Mouse (Mus musculus): ENCODE measurements around the gene Dlk1. TPM values are rescaled to one million over a fixed set of nuclear protein-coding genes. Genes with fewer than 3 reads are reported as not detected.

Dlk1 gene
- polyA plus RNA-seq, 1 experiment: not detected

DNA sequence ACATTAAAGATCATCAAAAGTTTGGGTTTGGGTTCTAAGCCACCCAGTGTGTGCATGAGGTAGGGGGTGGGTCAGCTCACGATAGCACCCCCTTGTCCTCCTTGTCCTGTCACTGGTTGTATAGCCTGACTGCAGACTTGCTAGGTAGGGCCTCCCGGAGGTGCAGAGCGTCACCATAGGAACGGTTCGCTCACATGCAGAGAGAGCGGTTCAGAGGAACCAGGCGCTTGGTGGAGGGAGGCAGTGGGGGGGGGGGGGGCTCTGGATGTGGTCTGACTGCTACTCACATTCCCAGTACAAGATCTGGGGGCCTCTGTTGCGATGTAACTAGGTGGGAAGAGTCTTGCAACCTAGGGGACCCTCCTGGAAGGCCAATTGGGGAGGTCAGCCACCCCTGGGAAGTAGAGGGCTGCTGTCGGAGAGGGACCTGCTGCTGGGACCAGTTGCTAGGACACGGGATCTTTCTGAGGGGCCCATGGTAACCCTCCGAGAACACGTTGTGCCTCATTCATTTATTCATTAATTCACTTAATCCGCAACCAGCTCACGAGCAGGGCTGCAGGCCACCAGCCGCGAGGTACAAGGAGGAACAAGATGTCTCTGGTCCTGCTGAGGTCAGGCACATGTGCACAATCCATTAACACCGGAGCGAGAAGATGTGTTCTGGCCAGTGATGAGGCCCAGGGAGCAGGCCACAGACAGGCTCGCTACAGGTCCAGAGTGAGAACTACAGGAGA, 7.0 kb upstream of the Dlk1 start:
- Histone ChIP-seq H3K4me3 (ENCODE audit: insufficient read depth, poor library complexity, severe bottlenecking) (no peak overlapping the region), H3K79me3 (ENCODE audit: low read depth) (no peaks in the 10 kb centered on the region), H3K27me3 (ENCODE audit: control insufficient read depth, insufficient read depth, insufficient read length) (peaks cover 3% of the 10 kb centered on the region), H3K79me2 (ENCODE audit: control insufficient read depth, insufficient read depth) (no peaks in the 10 kb centered on the region), H3K36me3 (ENCODE audit: control insufficient read depth, insufficient read depth) (no peaks in the 10 kb centered on the region), H3ac (ENCODE audit: control insufficient read depth, insufficient read length, low read depth) (no peak overlapping the region)
- TF ChIP-seq MAX (IDR thresholded peaks at IDR 0.05): no peak

DNA sequence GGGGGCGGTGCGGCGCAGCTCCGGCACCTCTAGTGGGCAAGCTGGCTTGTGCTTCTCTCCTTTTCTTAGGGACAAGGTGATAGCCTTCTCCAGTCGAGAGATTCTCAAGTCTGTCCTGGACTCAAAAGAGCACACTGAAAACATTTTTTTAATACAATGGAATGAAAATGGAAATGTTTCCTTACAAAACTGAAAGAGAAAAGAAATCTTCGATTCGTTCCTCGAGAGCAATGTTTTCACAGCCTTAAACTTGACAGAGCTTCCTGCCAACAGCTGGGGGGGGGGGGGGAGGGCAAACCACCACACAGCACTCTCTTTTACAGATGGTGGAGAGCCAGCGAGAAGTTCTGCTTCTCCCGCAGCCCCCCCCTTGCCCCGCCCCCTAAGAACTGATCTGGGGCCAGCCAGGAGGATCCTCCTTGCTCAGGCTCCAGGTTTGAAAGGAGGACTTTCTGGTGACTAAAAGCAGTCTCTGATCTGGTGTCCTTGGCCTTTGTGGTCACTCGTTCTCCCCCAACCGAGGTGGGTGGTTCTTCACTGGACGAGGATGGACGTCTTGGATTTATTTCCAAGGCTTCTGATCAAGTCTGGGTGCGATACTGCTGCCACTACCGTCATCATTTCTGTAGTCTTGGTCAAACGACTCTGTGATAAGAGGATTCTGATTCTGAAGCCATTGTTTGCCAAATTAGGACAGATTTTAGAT, 6.2 kb upstream of the Dlk1 start:
- H3K36me3 ChIP-seq (ENCODE audit: control insufficient read depth, insufficient read depth): no peaks in the 10 kb centered on the region
- no peaks in the 10 kb centered on the region for H3K79me3 ChIP-seq (ENCODE audit: low read depth)
- TF ChIP-seq MAX (IDR thresholded peaks at IDR 0.05): no peak
- TF ChIP-seq USF1 (IDR thresholded peaks at IDR 0.05; ENCODE audit: low read depth): no peak
- no peak for TF ChIP-seq FOSL1 (IDR thresholded peaks at IDR 0.05; ENCODE audit: insufficient read depth, low read length, poor library complexity, severe bottlenecking)
- no peak for TF ChIP-seq CTCF (IDR thresholded peaks at IDR 0.05; ENCODE audit: control insufficient read depth, insufficient read depth, insufficient read length)
- H3ac ChIP-seq (ENCODE audit: control insufficient read depth, insufficient read length, low read depth): no peak overlapping the region
- H3K4me3 ChIP-seq (ENCODE audit: insufficient read depth, poor library complexity, severe bottlenecking): no peak overlapping the region
- H3K27me3 ChIP-seq (ENCODE audit: control insufficient read depth, insufficient read depth, insufficient read length): peaks cover 3% of the 10 kb centered on the region
- H3K79me2 ChIP-seq (ENCODE audit: control insufficient read depth, insufficient read depth): no peaks in the 10 kb centered on the region

DNA sequence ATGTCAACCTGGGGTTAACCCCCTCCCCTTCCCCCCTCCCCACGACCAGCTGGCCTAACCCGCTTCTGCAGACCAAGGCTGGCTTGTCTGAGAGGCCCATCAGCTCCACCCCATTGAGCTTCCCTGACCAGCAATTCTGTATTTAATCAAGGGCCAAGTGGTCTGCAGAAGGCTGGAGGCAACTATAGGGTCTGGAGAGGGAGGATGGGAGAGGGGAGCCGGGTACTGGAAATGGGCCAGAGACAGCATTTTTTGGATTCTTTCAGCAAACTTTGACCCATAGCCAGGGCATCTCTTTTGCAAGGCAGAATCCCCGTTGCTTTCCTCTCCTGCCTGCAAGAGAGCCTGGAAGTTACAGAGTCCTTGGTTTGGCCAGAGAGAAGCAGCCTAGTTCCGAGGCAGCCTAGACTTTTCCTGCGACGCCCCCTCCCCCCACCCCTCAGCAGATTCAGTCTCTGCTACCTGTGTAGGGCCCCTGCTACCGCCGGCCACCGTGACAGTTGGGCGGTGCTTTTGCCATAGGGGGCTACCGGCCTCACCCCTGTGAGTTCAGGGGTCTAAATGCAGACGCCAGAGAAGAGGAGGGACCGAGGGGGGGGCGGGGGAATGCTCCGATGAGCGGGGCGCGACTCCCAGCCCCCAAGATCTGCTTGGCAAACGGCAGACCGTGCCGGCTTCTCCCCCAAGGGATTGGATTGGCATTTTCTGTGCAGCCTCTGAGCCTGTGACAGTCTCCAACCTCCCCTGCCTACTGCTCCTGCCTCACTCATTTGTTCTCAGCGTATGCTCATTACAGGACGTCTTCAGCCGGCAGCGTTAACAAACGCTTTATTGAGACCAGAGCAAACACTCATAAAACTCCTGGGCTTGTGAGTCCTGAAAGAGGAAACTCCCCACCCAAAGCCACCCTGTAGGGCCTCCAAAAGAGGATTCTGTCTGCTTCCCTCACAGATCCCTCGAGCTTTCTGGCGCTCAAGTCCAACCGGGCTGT, 2.9 kb upstream of the Dlk1 start:
- H3K4me3 ChIP-seq (ENCODE audit: insufficient read depth, poor library complexity, severe bottlenecking): no peak overlapping the region
- TF ChIP-seq USF1 (IDR thresholded peaks at IDR 0.05; ENCODE audit: low read depth) (no peak), CEBPB (IDR thresholded peaks at IDR 0.05; ENCODE audit: low read depth) (no peak), MAX (IDR thresholded peaks at IDR 0.05) (no peak), MYOG (IDR thresholded peaks at IDR 0.05; ENCODE audit: control insufficient read depth, extremely low read depth, insufficient read length) (no peak), FOSL1 (IDR thresholded peaks at IDR 0.05; ENCODE audit: insufficient read depth, low read length, poor library complexity, severe bottlenecking) (no peak), CTCF (IDR thresholded peaks at IDR 0.05; ENCODE audit: control insufficient read depth, insufficient read depth, insufficient read length) (no peak), MYOD1 (IDR thresholded peaks at IDR 0.05; ENCODE audit: control insufficient read depth, insufficient read length, low read depth) (no peak)

DNA sequence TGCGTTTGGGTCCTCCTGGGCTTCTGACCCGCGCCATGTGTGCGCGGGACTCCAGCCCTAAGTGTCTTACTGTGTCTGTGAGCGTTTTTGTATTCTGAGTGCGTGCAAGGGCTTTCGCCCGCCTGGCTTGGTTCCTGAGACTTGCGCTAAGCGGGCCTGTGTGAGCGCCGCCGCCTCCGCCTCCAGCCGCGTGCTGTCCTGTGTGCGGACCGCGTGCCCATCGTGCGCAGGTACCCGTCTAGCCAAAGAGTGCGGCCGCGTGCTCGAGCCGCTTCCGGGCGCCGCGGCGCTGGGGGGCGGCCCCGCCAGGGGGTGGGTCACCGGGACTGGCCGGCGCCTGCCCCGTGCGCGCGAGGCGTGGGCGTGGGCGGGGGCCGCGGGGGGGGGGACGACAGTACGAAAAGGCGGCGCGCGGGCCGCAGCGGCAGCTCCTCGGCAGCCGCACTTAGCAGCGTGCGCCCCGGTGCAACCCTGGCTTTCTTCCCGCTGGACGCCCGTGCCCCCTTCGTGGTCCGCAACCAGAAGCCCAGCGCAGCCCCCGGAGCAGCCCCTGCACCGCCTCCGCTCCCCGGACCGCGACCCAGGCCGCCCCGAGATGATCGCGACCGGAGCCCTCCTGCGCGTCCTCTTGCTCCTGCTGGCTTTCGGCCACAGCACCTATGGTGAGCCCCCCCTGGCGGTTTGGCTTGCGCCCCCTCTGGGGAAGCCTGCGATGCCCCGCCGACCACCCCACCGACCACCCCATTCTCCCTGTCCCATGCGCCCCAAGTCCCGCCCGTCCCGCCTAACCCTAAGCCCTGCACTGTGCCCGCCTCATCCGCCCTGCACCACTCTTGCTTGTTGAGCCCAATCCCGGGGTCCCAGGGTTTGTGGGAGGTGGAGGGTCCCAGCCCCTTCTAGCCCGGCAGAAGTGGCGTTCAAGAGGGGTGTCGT, 708 bp downstream of the Dlk1 start:
- H3K79me3 ChIP-seq (ENCODE audit: low read depth): no peaks in the 10 kb centered on the region
- H3K27me3 ChIP-seq (ENCODE audit: control insufficient read depth, insufficient read depth, insufficient read length): peaks cover 46% of the 10 kb centered on the region
- no peaks in the 10 kb centered on the region for H3K36me3 ChIP-seq (ENCODE audit: control insufficient read depth, insufficient read depth)
- no peak overlapping the region for H3K4me3 ChIP-seq (ENCODE audit: insufficient read depth, poor library complexity, severe bottlenecking)
- TF ChIP-seq MYOD1 (IDR thresholded peaks at IDR 0.05; ENCODE audit: control insufficient read depth, insufficient read length, low read depth) (no peak), MYOG (IDR thresholded peaks at IDR 0.05; ENCODE audit: control insufficient read depth, extremely low read depth, insufficient read length) (no peak), MAX (IDR thresholded peaks at IDR 0.05) (no peak), CTCF (IDR thresholded peaks at IDR 0.05; ENCODE audit: control insufficient read depth, insufficient read depth, insufficient read length) (no peak), FOSL1 (IDR thresholded peaks at IDR 0.05; ENCODE audit: insufficient read depth, low read length, poor library complexity, severe bottlenecking) (no peak), USF1 (IDR thresholded peaks at IDR 0.05; ENCODE audit: low read depth) (no peak)
- no peak overlapping the region for H3ac ChIP-seq (ENCODE audit: control insufficient read depth, insufficient read length, low read depth)
- H3K79me2 ChIP-seq (ENCODE audit: control insufficient read depth, insufficient read depth): no peaks in the 10 kb centered on the region

More for the DNA sequence above, 2.9 kb upstream of the Dlk1 start:
- Histone ChIP-seq H3K36me3 (ENCODE audit: control insufficient read depth, insufficient read depth) (no peaks in the 10 kb centered on the region), H3K27me3 (ENCODE audit: control insufficient read depth, insufficient read depth, insufficient read length) (peaks cover 30% of the 10 kb centered on the region), H3K79me3 (ENCODE audit: low read depth) (no peaks in the 10 kb centered on the region), H3ac (ENCODE audit: control insufficient read depth, insufficient read length, low read depth) (no peak overlapping the region), H3K79me2 (ENCODE audit: control insufficient read depth, insufficient read depth) (no peaks in the 10 kb centered on the region)

DNA sequence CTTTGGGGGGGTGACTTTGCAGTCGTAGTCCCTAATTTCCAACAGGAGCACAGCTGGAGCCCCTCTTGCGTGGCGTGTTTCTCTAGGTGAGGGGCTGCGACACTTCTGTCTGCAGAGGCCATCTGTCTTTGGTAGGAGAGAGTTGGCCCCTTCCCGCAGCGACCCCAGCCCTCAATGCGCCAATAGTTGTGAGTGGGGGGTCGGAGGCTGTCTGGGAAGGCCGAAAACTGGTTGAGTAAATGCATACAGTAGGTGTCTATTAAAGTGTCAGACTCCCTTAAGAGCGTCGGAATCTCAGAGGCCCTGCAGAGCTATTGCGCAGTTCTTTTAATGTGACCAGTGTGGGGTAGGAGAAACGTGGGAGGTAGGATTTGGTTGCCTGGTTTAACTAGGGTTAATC, 1.5 kb downstream of the Dlk1 start:
- H3K27me3 ChIP-seq (ENCODE audit: control insufficient read depth, insufficient read depth, insufficient read length): peaks cover 51% of the 10 kb centered on the region
- H3K79me2 ChIP-seq (ENCODE audit: control insufficient read depth, insufficient read depth): no peaks in the 10 kb centered on the region
- TF ChIP-seq MYOD1 (IDR thresholded peaks at IDR 0.05; ENCODE audit: control insufficient read depth, insufficient read length, low read depth): no peak
- no peak for TF ChIP-seq FOSL1 (IDR thresholded peaks at IDR 0.05; ENCODE audit: insufficient read depth, low read length, poor library complexity, severe bottlenecking)
- H3K79me3 ChIP-seq (ENCODE audit: low read depth): no peaks in the 10 kb centered on the region
- no peak overlapping the region for H3K4me3 ChIP-seq (ENCODE audit: insufficient read depth, poor library complexity, severe bottlenecking)
- H3K36me3 ChIP-seq (ENCODE audit: control insufficient read depth, insufficient read depth): no peaks in the 10 kb centered on the region
- no peak overlapping the region for H3ac ChIP-seq (ENCODE audit: control insufficient read depth, insufficient read length, low read depth)

All from C2C12 (cell line).